Mouse (Mus musculus): ENCODE data around the gene Cldn34c2. TPM values are rescaled to one million over a fixed set of nuclear protein-coding genes. Genes with fewer than 3 reads are reported as not detected.
"Not testable (repeated sequence)": the region's sequence is repeated elsewhere in the genome, so short reads cannot be mapped to it uniquely, and the experiment has no call there.

Gene Cldn34c2
- polyA plus RNA-seq (2015; fragmentation: Nextera tagmentation; extraction: Ambion mirVana) = not detected in 2 replicates

GRCm38 (mm10) chrX:123581400-123581799 is at the start of gene Cldn34c2:
Gene Cldn34c2 (plus strand): TSS chrX:123581700.
- H3K27ac ChIP-seq (ENCODE audit: low read length); H3K9ac ChIP-seq (replicated peaks; ENCODE audit: low read depth, low read length); H3K36me3 ChIP-seq (ENCODE audit: control insufficient read depth, insufficient read depth); H3K27me3 ChIP-seq (replicated peaks; ENCODE audit: control insufficient read depth, insufficient read depth, low read length); H3K4me1 ChIP-seq (replicated peaks; ENCODE audit: control insufficient read depth, insufficient read depth, low read length); ATAC-seq; H3K4me3 ChIP-seq (replicated peaks; ENCODE audit: low read length); H3K4me2 ChIP-seq (ENCODE audit: low read length); H3K9me3 ChIP-seq (ENCODE audit: control insufficient read depth, low read length): not testable (repeated sequence)

- ATAC-seq = not testable (repeated sequence)
Measured at GRCm38 (mm10) chrX:123551378-123551777, 30.1 kb upstream of the Cldn34c2 start.

DNA sequence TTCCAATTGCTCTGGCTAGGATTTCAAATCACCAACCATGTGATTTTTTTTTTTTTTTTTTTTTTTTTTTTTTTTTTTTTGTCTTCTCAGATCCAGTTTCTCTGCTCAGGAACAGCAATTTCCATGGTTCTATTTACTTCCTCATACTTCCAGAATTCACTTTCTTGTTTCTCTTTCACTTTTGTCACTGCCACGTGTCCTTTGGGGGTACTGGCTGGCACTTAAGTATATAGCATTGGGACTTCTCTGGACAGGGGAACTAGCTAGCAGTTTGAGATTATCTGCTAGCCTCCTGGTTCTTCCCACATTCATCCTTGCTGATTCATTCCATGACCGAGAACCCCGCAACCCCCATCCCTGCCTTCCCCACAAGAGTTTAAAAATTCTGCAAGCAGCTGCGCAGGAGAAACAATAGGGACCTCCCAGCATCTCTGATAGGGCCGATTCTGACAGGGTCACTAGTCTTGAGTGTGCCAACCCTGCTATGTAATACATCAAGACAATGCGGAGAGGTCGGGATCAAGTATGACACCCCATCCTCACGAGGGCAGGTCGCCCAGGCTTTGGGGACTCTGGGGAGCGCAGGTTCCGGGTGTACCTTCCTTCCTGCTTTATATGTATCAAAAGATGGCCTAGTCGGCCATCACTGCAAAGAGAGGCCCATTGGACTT is 30.8 kb downstream of the Cldn34c2 start:
- H3K4me2 ChIP-seq (ENCODE audit: low read length); H3K4me3 ChIP-seq (replicated peaks; ENCODE audit: low read length); ATAC-seq; H3K9me3 ChIP-seq (ENCODE audit: control insufficient read depth, low read length); H3K4me1 ChIP-seq (replicated peaks; ENCODE audit: control insufficient read depth, insufficient read depth, low read length); H3K9ac ChIP-seq (replicated peaks; ENCODE audit: low read depth, low read length); H3K36me3 ChIP-seq (ENCODE audit: control insufficient read depth, insufficient read depth); H3K27ac ChIP-seq (ENCODE audit: low read length); H3K27me3 ChIP-seq (replicated peaks; ENCODE audit: control insufficient read depth, insufficient read depth, low read length): not testable (repeated sequence)
- WGBS = 86% methylated on average over 8 of the region's 12 CpGs

More at GRCm38 (mm10) chrX:123551378-123551777, 30.1 kb upstream of the Cldn34c2 start:
- not testable (repeated sequence) for H3K4me3 ChIP-seq (replicated peaks; ENCODE audit: low read length); H3K27ac ChIP-seq (ENCODE audit: low read length); H3K36me3 ChIP-seq (ENCODE audit: control insufficient read depth, insufficient read depth); H3K4me1 ChIP-seq (replicated peaks; ENCODE audit: control insufficient read depth, insufficient read depth, low read length); H3K27me3 ChIP-seq (replicated peaks; ENCODE audit: control insufficient read depth, insufficient read depth, low read length); H3K9me3 ChIP-seq (ENCODE audit: control insufficient read depth, low read length); H3K4me2 ChIP-seq (ENCODE audit: low read length); H3K9ac ChIP-seq (replicated peaks; ENCODE audit: low read depth, low read length)
- WGBS = 91% methylated on average over 13 of the region's 13 CpGs

Other genes starting within 250 kb of the Cldn34c2 start
- not detected in 2 replicates for gene Gm17467, start 123.1 kb downstream of the Cldn34c2 start, polyA plus RNA-seq (2015; fragmentation: Nextera tagmentation; extraction: Ambion mirVana)
- gene Cldn34c3, start 212.0 kb downstream of the Cldn34c2 start, polyA plus RNA-seq (2015; fragmentation: Nextera tagmentation; extraction: Ambion mirVana) = not detected in 2 replicates